Mouse (Mus musculus) MEL (cell line): ENCODE results near the gene Prpsap1. TPM values are rescaled to one million over a fixed set of nuclear protein-coding genes. Genes with fewer than 3 reads are reported as not detected.
A peak's percentile ranks its signal among the peaks of the same experiment; 100 is the strongest.

Source experiments
- DNase-seq: peaks from one replicate; pipeline ENCODE4 v3.0.0; 2011; ENCODE audit warnings: low read depth, low spot score
- H3K27ac ChIP-seq: 2 replicates; pipeline ENCODE4 v1.5.1; 2012; ENCODE audit warnings: low read depth, mild to moderate bottlenecking, control low read depth, low read length, moderate library complexity; ENCODE audit not compliant: control insufficient read depth
- H3K27me3 ChIP-seq, 2 experiments: fragments of 150-350 bp in 1 of 2; sonication (generic) in 1 of 2; 2 replicates each; pipeline ENCODE4 v1.6.1; 2012; ENCODE audit warnings: low read length in 2 of 2, mild to moderate bottlenecking in 2 of 2, improper control_type of control experiment in 1 of 2, moderate library complexity in 1 of 2; ENCODE audit not compliant: insufficient read depth in 2 of 2, control insufficient read depth in 1 of 2
- H3K36me3 ChIP-seq, 2 experiments: 2 replicates each; pipeline ENCODE4 v1.6.1; 2012 to 2014; ENCODE audit warnings: low read length in 2 of 2, improper control_type of control experiment in 1 of 2, inconsistent platforms in 1 of 2, mild to moderate bottlenecking in 1 of 2; ENCODE audit not compliant: insufficient read depth in 2 of 2, control insufficient read depth in 1 of 2
- H3K4me1 ChIP-seq, 2 experiments: fragments of 150-350 bp in 1 of 2; sonication (generic) in 1 of 2; 2 replicates each; pipeline ENCODE4 v1.6.1; 2012; ENCODE audit warnings: low read length in 2 of 2, improper control_type of control experiment in 1 of 2, mild to moderate bottlenecking in 1 of 2; ENCODE audit not compliant: insufficient read depth in 2 of 2, control insufficient read depth in 1 of 2
- H3K4me3 ChIP-seq, 2 experiments: fragments of 150-350 bp in 1 of 2; sonication (generic) in 1 of 2; 2 replicates each; pipeline ENCODE4 v1.5.1; 2012; ENCODE audit warnings: low read depth in 2 of 2, low read length in 2 of 2, mild to moderate bottlenecking in 2 of 2, moderate library complexity in 2 of 2, control low read depth in 1 of 2, improper control_type of control experiment in 1 of 2; ENCODE audit not compliant: control insufficient read depth in 1 of 2, insufficient read depth in 1 of 2
- H3K79me2 ChIP-seq: 2 replicates; pipeline ENCODE4 v1.6.1; 2012; ENCODE audit warnings: mild to moderate bottlenecking, low read length, moderate library complexity; ENCODE audit not compliant: control insufficient read depth, poor library complexity, insufficient read depth
- H3K9ac ChIP-seq: 2 replicates; pipeline ENCODE4 v1.6.1; 2012; ENCODE audit warnings: low read depth, mild to moderate bottlenecking, control low read depth, low read length, moderate library complexity; ENCODE audit not compliant: control insufficient read depth, poor library complexity, severe bottlenecking
- H3K9me3 ChIP-seq: fragments of 150-350 bp; sonication (generic); replicated peaks from 2 replicates; pipeline ENCODE4 v1.6.1; 2012; ENCODE audit warnings: mild to moderate bottlenecking, low read length, improper control_type of control experiment, moderate library complexity; ENCODE audit not compliant: insufficient read depth
- BHLHE40 ChIP-seq: IDR thresholded peaks from 2 replicates; pipeline ENCODE4 v1.6.1; 2012; ENCODE audit warnings: low read depth, mild to moderate bottlenecking, inconsistent platforms, low read length, improper control_type of control experiment, borderline replicate concordance
- CHD2 ChIP-seq: IDR thresholded peaks from 2 replicates; pipeline ENCODE4 v1.6.1; 2011; ENCODE audit warnings: low read length, improper control_type of control experiment
- E2F4 ChIP-seq: IDR thresholded peaks from 2 replicates; pipeline ENCODE4 v1.6.1; 2011; ENCODE audit warnings: low read depth, low read length, improper control_type of control experiment, borderline replicate concordance
- ELF1 ChIP-seq: IDR thresholded peaks from 2 replicates; pipeline ENCODE4 v1.6.1; 2014; ENCODE audit warnings: low read depth, mild to moderate bottlenecking, inconsistent platforms, low read length, improper control_type of control experiment, moderate library complexity
- ETS1 ChIP-seq: IDR thresholded peaks from 2 replicates; pipeline ENCODE4 v1.6.1; 2012; ENCODE audit warnings: low read depth, mild to moderate bottlenecking, inconsistent platforms, low read length, improper control_type of control experiment, moderate library complexity
- GABPA ChIP-seq: IDR thresholded peaks from 2 replicates; pipeline ENCODE4 v1.6.1; 2012; ENCODE audit warnings: low read depth, mild to moderate bottlenecking, inconsistent platforms, low read length, improper control_type of control experiment, moderate library complexity
- HCFC1 ChIP-seq: IDR thresholded peaks from 2 replicates; pipeline ENCODE4 v1.6.1; 2012; ENCODE audit warnings: low read depth, mild to moderate bottlenecking, inconsistent platforms, low read length, improper control_type of control experiment, moderate library complexity
- MAFK ChIP-seq: IDR thresholded peaks from 2 replicates; pipeline ENCODE4 v1.6.1; 2011; ENCODE audit warnings: low read depth, mild to moderate bottlenecking, low read length, improper control_type of control experiment, borderline replicate concordance
- MAX ChIP-seq: IDR thresholded peaks from 2 replicates; pipeline ENCODE4 v1.6.1; 2011; ENCODE audit warnings: low read length, improper control_type of control experiment
- MAZ ChIP-seq: IDR thresholded peaks from 2 replicates; pipeline ENCODE4 v1.6.1; 2012; ENCODE audit warnings: low read depth, mild to moderate bottlenecking, inconsistent platforms, low read length, improper control_type of control experiment
- MEF2A ChIP-seq: IDR thresholded peaks from 2 replicates; pipeline ENCODE4 v1.6.1; 2014; ENCODE audit warnings: low read depth, mild to moderate bottlenecking, inconsistent platforms, low read length, improper control_type of control experiment; ENCODE audit not compliant: poor library complexity, insufficient replicate concordance, severe bottlenecking; ENCODE audit errors: extremely low read depth
- MYC ChIP-seq: IDR thresholded peaks from 2 replicates; pipeline ENCODE4 v1.6.1; 2011; ENCODE audit warnings: low read depth, mild to moderate bottlenecking, low read length, improper control_type of control experiment, moderate library complexity
- NRF1 ChIP-seq: IDR thresholded peaks from 2 replicates; pipeline ENCODE4 v1.6.1; 2014; ENCODE audit warnings: low read depth, mild to moderate bottlenecking, inconsistent platforms, low read length, improper control_type of control experiment, moderate library complexity; ENCODE audit not compliant: poor library complexity, insufficient read depth, severe bottlenecking
- POLR2A ChIP-seq, 2 experiments: IDR thresholded peaks; 2 replicates each; pipeline ENCODE4 v1.6.1; 2011 to 2012; ENCODE audit warnings: low read length in 2 of 2, mild to moderate bottlenecking in 2 of 2, control low read depth in 1 of 2, improper control_type of control experiment in 1 of 2, low read depth in 1 of 2, moderate library complexity in 1 of 2; ENCODE audit not compliant: control insufficient read depth in 1 of 2, insufficient read depth in 1 of 2, poor library complexity in 1 of 2
- POLR2AphosphoS2 ChIP-seq: IDR thresholded peaks from 2 replicates; pipeline ENCODE4 v1.6.1; 2011; ENCODE audit warnings: low read length, improper control_type of control experiment
- RCOR1 ChIP-seq: IDR thresholded peaks from 2 replicates; pipeline ENCODE4 v1.6.1; 2012; ENCODE audit warnings: low read depth, mild to moderate bottlenecking, inconsistent platforms, low read length, improper control_type of control experiment
- SIN3A ChIP-seq: IDR thresholded peaks from 2 replicates; pipeline ENCODE4 v1.6.1; 2012; ENCODE audit warnings: low read length, improper control_type of control experiment, inconsistent platforms
- TAL1 ChIP-seq: IDR thresholded peaks from 2 replicates; pipeline ENCODE4 v1.6.1; 2012; ENCODE audit warnings: mild to moderate bottlenecking, inconsistent platforms, low read length, moderate library complexity, mixed read lengths
- TCF12 ChIP-seq: IDR thresholded peaks from 2 replicates; pipeline ENCODE4 v1.6.1; 2014; ENCODE audit warnings: low read depth, mild to moderate bottlenecking, inconsistent platforms, low read length, improper control_type of control experiment, moderate library complexity
- UBTF ChIP-seq: IDR thresholded peaks from 2 replicates; pipeline ENCODE4 v1.6.1; 2012; ENCODE audit warnings: low read depth, mild to moderate bottlenecking, inconsistent platforms, low read length, improper control_type of control experiment, moderate library complexity, borderline replicate concordance; ENCODE audit not compliant: insufficient read depth
- USF2 ChIP-seq, 2 experiments: IDR thresholded peaks; 2 replicates each; pipeline ENCODE4 v1.6.1; 2011 to 2012; ENCODE audit warnings: improper control_type of control experiment in 2 of 2, low read length in 2 of 2, borderline replicate concordance in 1 of 2, inconsistent platforms in 1 of 2, low read depth in 1 of 2, mild to moderate bottlenecking in 1 of 2; ENCODE audit not compliant: insufficient read depth in 1 of 2
- ZC3H11A ChIP-seq: IDR thresholded peaks from 2 replicates; pipeline ENCODE4 v1.6.1; 2012; ENCODE audit warnings: low read depth, mild to moderate bottlenecking, inconsistent platforms, low read length, improper control_type of control experiment
- ZKSCAN1 ChIP-seq: IDR thresholded peaks from 2 replicates; pipeline ENCODE4 v1.6.1; 2012; ENCODE audit warnings: low read depth, mild to moderate bottlenecking, inconsistent platforms, low read length, improper control_type of control experiment, moderate library complexity
- ZMIZ1 ChIP-seq: IDR thresholded peaks from 2 replicates; pipeline ENCODE4 v1.6.1; 2012; ENCODE audit warnings: low read depth, mild to moderate bottlenecking, inconsistent platforms, low read length, improper control_type of control experiment, moderate library complexity
- ZNF384 ChIP-seq: IDR thresholded peaks from 2 replicates; pipeline ENCODE4 v1.6.1; 2012; ENCODE audit warnings: low read depth, mild to moderate bottlenecking, inconsistent platforms, low read length, improper control_type of control experiment
- polyA plus RNA-seq, 2 experiments: library from polyadenylated mRNA; stranded (reverse) in 1 of 2; unstranded in 1 of 2; fragments of >175 nt in 1 of 2; fragments of >200 nt in 1 of 2; gene quantifications; 2 replicates each; pipeline versions ENCODE4 v1.2.1 to v1.2.4; 2012; ENCODE audit warnings: low replicate concordance in 2 of 2, low read depth in 1 of 2; ENCODE audit not compliant: insufficient read length in 2 of 2, insufficient read depth in 1 of 2, missing spikeins in 1 of 2
- total RNA-seq: library from RNA; depleted of rRNA; stranded (reverse); fragments of 300-350 nt; gene quantifications from 2 replicates; pipeline ENCODE4 v1.2.3, GENCODE M21; 2012

The Prpsap1 gene
- total and polyA plus RNA-seq, 3 experiments = 112 to 155 TPM; not detected in 1

DNA sequence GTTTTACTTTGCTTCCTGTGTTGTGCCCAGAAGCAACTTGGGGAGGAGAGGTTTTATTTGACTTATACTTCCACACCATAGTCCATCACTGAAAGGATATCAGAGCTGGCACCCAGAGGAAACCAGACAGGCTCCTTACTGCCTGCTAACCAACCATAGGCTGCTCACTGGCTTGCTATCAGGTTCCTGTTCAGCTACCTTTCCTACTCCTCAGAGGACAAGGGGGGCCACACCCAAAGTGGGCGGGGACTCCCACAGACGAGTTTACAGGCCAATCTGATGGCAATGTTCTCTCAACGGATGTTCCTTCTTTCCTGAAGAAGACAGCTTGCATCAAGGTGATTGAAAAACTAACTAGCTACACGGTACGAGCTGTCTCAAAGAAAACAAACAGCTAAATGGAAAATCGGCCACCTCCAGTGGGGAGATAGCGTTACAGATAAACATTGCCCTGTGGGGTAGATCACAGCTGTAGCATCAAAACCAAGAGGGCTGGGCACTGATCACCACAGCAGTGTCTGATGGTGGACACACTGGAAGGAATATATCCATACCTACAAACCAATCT, 17.4 kb upstream of the Prpsap1 start (continued):
- no peak for TF ChIP-seq GABPA
- TF ChIP-seq POLR2A (IDR thresholded peaks at IDR 0.05; ENCODE audit: control insufficient read depth in 1 of 2, insufficient read depth in 1 of 2, low read depth in 1 of 2, low read length in 2 of 2, poor library complexity in 1 of 2) = peak in 1 of 2 experiments; percentile 73; a peak in 2 of 4 replicates
- TF ChIP-seq ZC3H11A = no peak

DNA sequence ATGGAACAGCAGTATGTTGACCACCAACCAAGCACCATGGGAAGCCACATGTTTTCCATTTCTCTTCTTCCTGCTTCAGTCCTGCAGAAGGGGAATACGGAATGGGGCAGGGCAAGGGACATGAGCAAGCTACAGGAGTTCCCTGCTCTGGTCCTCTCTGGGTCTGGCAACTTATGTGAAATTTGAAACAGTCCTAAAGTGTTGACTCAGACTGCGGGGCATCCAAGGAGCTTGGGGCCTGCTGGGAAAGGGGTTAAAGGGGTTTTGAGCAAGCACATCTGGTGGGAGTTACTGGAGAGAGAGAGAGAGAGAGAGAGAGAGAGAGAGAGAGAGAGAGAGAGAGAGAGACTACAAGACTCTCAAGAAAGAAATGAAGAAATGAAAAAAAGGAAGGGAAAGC, 14.7 kb upstream of the Prpsap1 start:
- Histone ChIP-seq H3K9me3 (no peaks in the 10 kb centered on the region), H3K4me1 (peaks cover 21 to 43% of the 10 kb centered on the region in 2 experiments), H3K79me2 (no peaks in the 10 kb centered on the region; the same call in 1 of the 2 replicates), H3K9ac (no peak overlapping the region), H3K4me3 (no peak overlapping the region), H3K27ac (peak overlapping the region; percentile 0; the same call in 1 of the 2 replicates), H3K36me3 (peaks cover 0 to 30% of the 10 kb centered on the region in 2 experiments; a peak in 2 of 4 replicates), H3K27me3 (no peaks in the 10 kb centered on the region)
- no peak for DNase-seq
- TF ChIP-seq NRF1 (no peak), ZC3H11A (no peak), E2F4 (no peak), BHLHE40 (no peak), MAZ (no peak), CHD2 (no peak), POLR2A (IDR thresholded peaks at IDR 0.05; ENCODE audit: control insufficient read depth in 1 of 2, insufficient read depth in 1 of 2, low read depth in 1 of 2, low read length in 2 of 2, poor library complexity in 1 of 2) (no peak), MAFK (no peak), TAL1 (no peak), ZKSCAN1 (no peak), UBTF (no peak), HCFC1 (no peak), SIN3A (no peak), POLR2AphosphoS2 (no peak)

DNA sequence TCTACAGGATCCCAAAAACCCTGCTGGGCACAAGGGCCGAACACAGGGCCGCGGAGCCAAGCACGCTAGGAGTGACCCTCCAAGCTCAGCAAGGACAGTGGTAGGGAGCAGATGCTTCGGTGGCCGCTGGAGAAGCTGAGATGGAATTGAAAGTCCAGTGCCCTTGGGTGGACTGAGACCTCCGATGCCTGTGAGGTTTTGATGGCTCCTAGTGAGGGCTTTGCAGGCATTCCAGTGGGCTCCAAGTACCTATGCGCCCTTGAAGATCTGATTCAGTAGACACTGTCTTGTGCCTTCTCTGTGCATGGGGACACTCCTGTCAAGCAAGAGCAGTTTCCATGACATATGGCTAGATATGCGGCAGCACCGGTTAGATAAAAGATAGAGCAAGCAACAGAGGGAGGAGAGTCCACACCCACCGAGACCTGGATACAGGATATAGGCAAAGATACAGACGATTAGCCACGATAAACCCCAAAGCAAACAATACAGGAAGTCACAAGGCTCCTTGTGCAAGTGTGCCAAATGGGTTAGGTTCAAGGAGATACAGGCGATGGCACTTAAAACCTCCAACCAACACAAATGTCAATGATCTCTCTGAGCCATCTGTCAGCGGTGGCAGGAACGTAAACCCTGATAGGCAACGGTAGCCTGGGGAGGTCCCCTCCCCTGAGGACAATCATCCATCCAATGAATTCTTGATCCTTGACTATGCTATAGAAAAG, 12.3 kb upstream of the Prpsap1 start:
- H3K4me1 ChIP-seq = peaks cover 19 to 35% of the 10 kb centered on the region in 2 experiments
- TF ChIP-seq ZMIZ1 = peak; percentile 85
- peak; percentile 63 for TF ChIP-seq ZNF384
- TF ChIP-seq E2F4 = no peak
- peak; percentile 87 for TF ChIP-seq ELF1
- TF ChIP-seq TCF12 = peak; percentile 98
- TF ChIP-seq ZKSCAN1 = no peak; the same call in 1 of the 2 replicates
- TF ChIP-seq USF2 (IDR thresholded peaks at IDR 0.05; ENCODE audit: borderline replicate concordance in 1 of 2, insufficient read depth in 1 of 2, low read depth in 1 of 2, low read length in 2 of 2) = no peak
- no peak for TF ChIP-seq GABPA
- TF ChIP-seq MEF2A = peak; percentile 85; the same call in 1 of the 2 replicates
- peak; percentile 89 for TF ChIP-seq RCOR1
- TF ChIP-seq MAX = peak; percentile 85
- peak; percentile 87 for TF ChIP-seq MYC
- peak; percentile 77 for TF ChIP-seq MAFK
- peak; percentile 99 for TF ChIP-seq ETS1
- TF ChIP-seq POLR2AphosphoS2 = peak; percentile 69

More for the DNA sequence above, 12.3 kb upstream of the Prpsap1 start:
- H3K27me3 ChIP-seq = no peaks in the 10 kb centered on the region
- H3K9me3 ChIP-seq = no peaks in the 10 kb centered on the region
- H3K4me3 ChIP-seq = peak overlapping the region; percentile 11 to 41; a peak in 3 of 4 replicates
- H3K36me3 ChIP-seq = peaks cover 0 to 25% of the 10 kb centered on the region in 2 experiments; a peak in 2 of 4 replicates
- peak overlapping the region; percentile 100 for H3K27ac ChIP-seq
- peak; percentile 98 for DNase-seq
- H3K79me2 ChIP-seq = no peaks in the 10 kb centered on the region; the same call in 1 of the 2 replicates
- H3K9ac ChIP-seq = peak overlapping the region; percentile 78
